Mouse (Mus musculus) thymus, adult 2 months (tissue): ENCODE data around the gene Maea.

Experiments
- CTCF ChIP-seq: fragments of 200-500 bp; IDR thresholded peaks from 2 replicates; pipeline ENCODE4 v1.5.1; 2012; ENCODE audit warnings: mild to moderate bottlenecking, control low read depth, low read length, moderate library complexity, borderline replicate concordance; ENCODE audit not compliant: control insufficient read depth, poor library complexity, insufficient read depth; ENCODE audit errors: extremely low read depth
- POLR2A ChIP-seq: fragments of 200-500 bp; IDR thresholded peaks from 2 replicates; pipeline ENCODE4 v1.6.1; 2012; ENCODE audit warnings: mild to moderate bottlenecking, low read length, control low read depth, moderate library complexity; ENCODE audit not compliant: control insufficient read depth, poor library complexity, insufficient read depth; ENCODE audit errors: extremely low read depth

- TF ChIP-seq POLR2A (no peak), CTCF (no peak)
Measured at GRCm38 (mm10) chr5:33343571-33343970, 8.3 kb downstream of the Maea start.
